Mouse (Mus musculus): ENCODE results near the gene Zfp174. TPM values are rescaled to one million over a fixed set of nuclear protein-coding genes. Genes with fewer than 3 reads are reported as not detected.

Gene Zfp174
- polyA plus RNA-seq, 1 experiment from 2014 or later, result 1.4 TPM

DNA sequence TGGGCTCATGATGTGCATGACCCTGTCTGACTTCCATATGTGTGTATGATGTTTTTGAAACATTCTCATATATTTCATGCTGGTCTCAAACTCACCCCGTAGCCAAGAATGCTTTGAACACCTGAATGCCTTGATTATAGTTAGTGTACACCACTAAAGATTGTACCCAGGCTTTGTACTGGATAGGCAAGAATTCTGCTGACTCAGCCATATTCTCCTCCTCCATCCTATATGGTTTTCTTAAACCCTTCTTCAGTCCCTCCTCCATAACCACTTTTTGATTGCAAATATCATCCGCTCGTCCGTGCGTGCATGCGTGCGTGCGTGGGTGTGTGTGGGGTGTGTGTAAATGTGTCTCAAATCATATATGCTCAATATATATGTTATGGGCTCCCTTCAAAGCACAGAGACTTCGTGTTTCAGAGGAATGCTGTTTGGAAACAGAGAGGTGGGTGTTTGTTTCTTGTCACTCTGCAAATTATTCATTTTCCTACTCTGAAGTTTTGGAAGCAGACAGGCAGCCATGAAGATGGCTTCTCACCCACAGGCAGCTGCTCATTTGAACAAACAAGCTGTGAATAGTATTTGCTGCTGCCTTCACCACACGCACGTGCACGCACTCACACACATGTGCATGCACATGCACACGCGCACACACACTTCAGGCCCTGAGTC lies 44.7 kb downstream of the Zfp174 start:
- 89% methylated on average over 14 of the region's 14 CpGs for WGBS
- H3K36me3 ChIP-seq, result peaks cover 9% of the 10 kb centered on the region; the same call in 1 of the 2 replicates
- H3K4me3 ChIP-seq (replicated peaks), result no peak overlapping the region
- H3K9me3 ChIP-seq (replicated peaks), result no peaks in the 10 kb centered on the region
- H3K27me3 ChIP-seq, result no peaks in the 10 kb centered on the region
- H3K27ac ChIP-seq, result no peak overlapping the region
- ATAC-seq (replicated peaks; ENCODE audit: low FRiP score), result no peak
- no peak overlapping the region for H3K4me2 ChIP-seq
- no peak overlapping the region for H3K9ac ChIP-seq
- 0 out of 2 replicates have a peak, but pooled peaks cover 5% of the 10 kb centered on the region for H3K4me1 ChIP-seq

DNA sequence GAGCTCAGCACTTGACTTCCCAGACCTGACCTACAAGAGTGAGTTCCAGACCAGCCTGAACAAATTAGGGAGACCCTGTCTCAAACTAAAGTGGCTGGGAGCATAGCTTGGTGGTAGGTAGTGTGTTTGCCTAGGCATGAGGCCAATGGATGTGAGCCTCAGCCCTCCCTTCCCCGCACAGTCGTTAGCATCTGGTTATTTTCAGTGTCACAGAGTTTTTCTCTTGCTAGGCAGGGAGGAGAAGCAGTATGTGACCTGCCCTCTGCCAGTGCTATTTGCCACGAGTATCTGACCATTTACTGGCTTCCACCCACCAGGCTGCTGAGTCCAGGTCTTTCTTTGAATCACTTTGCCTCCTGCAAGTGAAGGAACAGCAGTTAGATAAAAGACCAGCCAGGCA lies 46.7 kb downstream of the Zfp174 start:
- Histone ChIP-seq H3K4me2 (no peak overlapping the region), H3K27me3 (no peaks in the 10 kb centered on the region), H3K36me3 (peaks cover 28% of the 10 kb centered on the region), H3K9ac (no peak overlapping the region), H3K9me3 (replicated peaks) (no peaks in the 10 kb centered on the region), H3K4me3 (replicated peaks) (no peak overlapping the region), H3K27ac (no peak overlapping the region), H3K4me1 (0 out of 2 replicates have a peak, but pooled peaks cover 5% of the 10 kb centered on the region)
- WGBS, result 49% methylated on average over 3 of the region's 3 CpGs
- ATAC-seq (replicated peaks; ENCODE audit: low FRiP score), result no peak

DNA sequence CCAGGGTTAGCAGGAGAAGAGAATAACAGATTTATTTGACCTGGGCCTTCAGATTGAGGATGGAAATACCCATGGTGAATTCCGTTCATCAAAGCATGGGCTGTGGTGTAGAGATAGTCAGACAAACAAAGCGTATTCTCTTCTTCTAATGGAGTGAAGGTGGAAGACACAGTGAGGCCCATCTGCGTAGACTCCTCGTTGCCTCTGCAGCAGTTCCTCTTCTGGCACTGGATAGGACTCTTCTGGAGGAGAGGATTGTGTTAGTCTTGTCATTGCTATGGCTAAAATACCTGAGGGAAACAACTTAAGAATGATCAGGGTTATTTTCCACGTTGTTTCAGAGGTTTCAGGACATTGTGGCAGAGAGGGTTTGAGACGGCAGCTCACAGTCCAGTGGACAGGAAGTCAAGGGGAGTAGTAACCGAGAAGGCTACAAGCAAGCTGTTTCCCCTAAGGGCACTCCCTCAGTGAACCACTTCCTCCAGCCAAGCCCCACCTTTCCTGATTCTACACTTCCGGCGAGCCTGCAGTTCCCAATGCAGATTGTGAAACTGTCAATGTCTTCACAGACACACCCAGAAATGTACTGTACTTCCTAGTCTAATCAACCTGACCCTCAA lies 48.2 kb downstream of the Zfp174 start:
- no peak overlapping the region for H3K4me2 ChIP-seq
- no peak; the same call in 1 of the 2 replicates for ATAC-seq (replicated peaks; ENCODE audit: low FRiP score)
- WGBS, result 66% methylated on average over 9 of the region's 9 CpGs

DNA sequence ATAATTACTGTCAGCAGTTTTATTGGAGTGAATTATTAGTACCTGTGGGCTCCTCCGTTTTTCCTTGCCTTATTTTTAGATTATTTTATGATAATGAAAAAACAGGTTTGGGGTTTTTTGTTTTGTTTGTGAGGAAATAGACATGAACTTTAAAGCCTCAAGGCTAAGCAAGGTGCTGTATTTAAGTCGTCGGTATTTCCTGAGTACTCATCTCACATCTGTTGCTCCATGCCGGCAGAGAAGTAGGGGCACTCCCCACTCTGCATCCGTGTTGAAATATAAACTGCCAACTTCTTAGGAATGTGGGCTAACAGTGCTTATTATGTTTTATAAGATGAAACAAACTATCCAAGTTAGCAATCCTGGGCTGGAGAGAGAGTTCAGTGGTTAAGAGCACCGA lies 49.0 kb downstream of the Zfp174 start:
- WGBS, result 77% methylated on average over 6 of the region's 6 CpGs
- Histone ChIP-seq H3K9me3 (replicated peaks) (no peaks in the 10 kb centered on the region), H3K4me3 (replicated peaks) (no peak overlapping the region), H3K9ac (no peak overlapping the region), H3K4me1 (0 out of 2 replicates have a peak, but pooled peaks cover 5% of the 10 kb centered on the region), H3K27me3 (no peaks in the 10 kb centered on the region), H3K36me3 (peaks cover 51% of the 10 kb centered on the region), H3K27ac (no peak overlapping the region), H3K4me2 (no peak overlapping the region)
- no peak for ATAC-seq (replicated peaks; ENCODE audit: low FRiP score)

More for the DNA sequence above, 48.2 kb downstream of the Zfp174 start:
- Histone ChIP-seq H3K4me1 (0 out of 2 replicates have a peak, but pooled peaks cover 5% of the 10 kb centered on the region), H3K27ac (peak overlapping the region; percentile 49), H3K9ac (no peak overlapping the region), H3K27me3 (no peaks in the 10 kb centered on the region), H3K4me3 (replicated peaks) (no peak overlapping the region), H3K9me3 (replicated peaks) (no peaks in the 10 kb centered on the region), H3K36me3 (peaks cover 43% of the 10 kb centered on the region)

DNA sequence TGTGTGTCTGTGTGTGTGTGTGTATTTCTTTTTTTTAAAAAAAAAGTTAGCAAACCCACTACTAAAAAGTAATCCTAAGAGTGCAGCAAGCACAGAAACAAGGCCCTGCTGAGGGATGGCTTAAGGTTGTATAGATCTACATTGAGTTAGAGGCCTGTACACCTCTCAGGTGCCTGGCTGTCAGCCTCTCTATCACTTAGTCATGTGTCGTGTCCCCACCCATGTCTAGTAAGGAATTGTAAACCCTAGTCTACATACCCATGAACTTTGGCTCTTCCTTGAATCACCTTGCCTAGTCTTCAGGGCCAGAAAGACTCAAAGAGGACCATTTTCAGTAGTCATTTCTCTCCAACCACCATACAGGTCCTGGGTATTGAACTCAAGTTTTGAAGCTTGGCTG lies 49.5 kb downstream of the Zfp174 start:
- Histone ChIP-seq H3K9ac (no peak overlapping the region), H3K4me3 (replicated peaks) (no peak overlapping the region), H3K4me2 (no peak overlapping the region), H3K27me3 (no peaks in the 10 kb centered on the region), H3K9me3 (replicated peaks) (no peaks in the 10 kb centered on the region), H3K27ac (no peak overlapping the region), H3K4me1 (0 out of 2 replicates have a peak, but pooled peaks cover 5% of the 10 kb centered on the region), H3K36me3 (peaks cover 56% of the 10 kb centered on the region)
- WGBS, result 90% methylated on average over 1 of the region's 1 CpGs
- ATAC-seq (replicated peaks; ENCODE audit: low FRiP score), result no peak

DNA sequence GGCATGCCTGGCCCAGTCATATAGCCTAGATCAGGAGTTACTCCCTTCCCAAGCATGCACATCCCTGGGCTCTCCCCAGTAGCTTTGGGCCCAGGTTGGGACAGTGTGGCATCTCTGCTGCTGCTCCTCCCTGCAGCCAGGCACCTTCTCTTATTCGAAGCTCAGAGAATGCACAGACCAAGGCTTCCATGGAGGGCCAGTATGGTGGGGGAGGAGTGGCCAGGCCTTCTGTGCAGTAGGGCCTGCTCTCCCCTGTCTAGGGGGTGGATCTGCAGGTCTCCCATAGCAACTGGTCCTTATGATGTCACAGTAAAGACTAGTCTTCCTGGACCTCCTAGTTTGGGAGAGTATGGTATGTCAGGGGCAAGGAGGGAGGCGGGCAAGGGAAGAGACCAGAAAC lies 60.4 kb downstream of the Zfp174 start:
- H3K4me2 ChIP-seq, result no peak overlapping the region
- no peaks in the 10 kb centered on the region for H3K9me3 ChIP-seq (replicated peaks)
- peaks cover 6% of the 10 kb centered on the region for H3K4me1 ChIP-seq
- no peak overlapping the region for H3K9ac ChIP-seq
- peaks cover 50% of the 10 kb centered on the region for H3K36me3 ChIP-seq
- H3K4me3 ChIP-seq (replicated peaks), result no peak overlapping the region
- ATAC-seq (replicated peaks; ENCODE audit: low FRiP score), result no peak
- no peak overlapping the region for H3K27ac ChIP-seq
- WGBS, result 74% methylated on average over 2 of the region's 2 CpGs
- no peaks in the 10 kb centered on the region for H3K27me3 ChIP-seq

Other genes starting within 250 kb of the Zfp174 start
- gene Mefv, start 129.2 kb upstream of the Zfp174 start, polyA plus RNA-seq (2015; fragmentation: Nextera tagmentation; extraction: Ambion mirVana), result 0.06 TPM in 2 replicates
- 49.3 and 49.6 TPM in 2 replicates for gene Zfp263, start 103.2 kb upstream of the Zfp174 start, polyA plus RNA-seq (2015; fragmentation: Nextera tagmentation; extraction: Ambion mirVana)
- gene Olfr15, start 16.4 kb upstream of the Zfp174 start, polyA plus RNA-seq (2015; fragmentation: Nextera tagmentation; extraction: Ambion mirVana), result not detected in 2 replicates
- gene Naa60, start 25.1 kb downstream of the Zfp174 start, polyA plus RNA-seq (2015; fragmentation: Nextera tagmentation; extraction: Ambion mirVana), result 46.4 and 48.3 TPM in 2 replicates
- gene Zfp597, start 37.3 kb downstream of the Zfp174 start, polyA plus RNA-seq (2015; fragmentation: Nextera tagmentation; extraction: Ambion mirVana), result 5.4 and 6.1 TPM in 2 replicates
- gene Gm20695, start 37.4 kb downstream of the Zfp174 start, polyA plus RNA-seq (2015; fragmentation: Nextera tagmentation; extraction: Ambion mirVana), result 2.5 and 2.6 TPM in 2 replicates
- gene 1700037C18Rik, start 61.4 kb downstream of the Zfp174 start, polyA plus RNA-seq (2015; fragmentation: Nextera tagmentation; extraction: Ambion mirVana), result 7.9 and 10.1 TPM in 2 replicates
- gene Cluap1, start 61.5 kb downstream of the Zfp174 start, polyA plus RNA-seq (2015; fragmentation: Nextera tagmentation; extraction: Ambion mirVana), result 26.3 and 29.9 TPM in 2 replicates
- 2.3 and 2.5 TPM in 2 replicates for gene Nlrc3, start 129.4 kb downstream of the Zfp174 start, polyA plus RNA-seq (2015; fragmentation: Nextera tagmentation; extraction: Ambion mirVana)
- 21.1 and 21.3 TPM in 2 replicates for gene Slx4, start 156.5 kb downstream of the Zfp174 start, polyA plus RNA-seq (2015; fragmentation: Nextera tagmentation; extraction: Ambion mirVana)
- gene Dnase1, start 189.7 kb downstream of the Zfp174 start, polyA plus RNA-seq (2015; fragmentation: Nextera tagmentation; extraction: Ambion mirVana), result 6.3 and 6.5 TPM in 2 replicates
- gene Trap1, start 230.6 kb downstream of the Zfp174 start, polyA plus RNA-seq (2015; fragmentation: Nextera tagmentation; extraction: Ambion mirVana), result 105 and 110 TPM in 2 replicates